Mouse (Mus musculus): ENCODE measurements around the gene Paf1. TPM values are rescaled to one million over a fixed set of nuclear protein-coding genes. Genes with fewer than 3 reads are reported as not detected.
"Not testable (repeated sequence)": the region's sequence is repeated elsewhere in the genome, so short reads cannot be mapped to it uniquely, and the experiment has no call there.

Paf1 gene
- polyA plus RNA-seq, 1 experiment from 2014 or later = 60.2 TPM

- H3K9me3 ChIP-seq (replicated peaks; ENCODE audit: low read length) = no peaks in the 10 kb centered on the region
- DNase-seq (ENCODE audit: low spot score) (no peak), ATAC-seq (replicated peaks; ENCODE audit: low FRiP score, low read depth) (no peak)
- TF ChIP-seq CTCF (IDR thresholded peaks at IDR 0.05; ENCODE audit: low read depth) = no peak
- no peak overlapping the region for H3K4me2 ChIP-seq (ENCODE audit: low read length)
- no peak overlapping the region for H3K9ac ChIP-seq (ENCODE audit: low read depth, low read length)
- no peak overlapping the region for H3K27ac ChIP-seq
- WGBS = 91% methylated on average over 9 of the region's 9 CpGs
- no peak overlapping the region for H3K4me3 ChIP-seq (replicated peaks; ENCODE audit: low read depth, low read length)
- H3K36me3 ChIP-seq (ENCODE audit: insufficient read depth, low read length) = peaks cover 19% of the 10 kb centered on the region; the same call in 1 of the 2 replicates
- peaks cover 29% of the 10 kb centered on the region for H3K4me1 ChIP-seq (replicated peaks; ENCODE audit: insufficient read depth, low read length)
- no peaks in the 10 kb centered on the region for H3K27me3 ChIP-seq (ENCODE audit: insufficient read depth, low read length)
These were observed 7.6 kb upstream of the Paf1 start for GRCm38 (mm10) chr7:28385196-28385595.

GRCm38 (mm10) chr7:28386007-28386406, 6.7 kb upstream of the Paf1 start:
- Histone ChIP-seq H3K4me3 (replicated peaks; ENCODE audit: low read depth, low read length) (no peak overlapping the region), H3K27me3 (ENCODE audit: insufficient read depth, low read length) (no peaks in the 10 kb centered on the region), H3K4me1 (replicated peaks; ENCODE audit: insufficient read depth, low read length) (peaks cover 21% of the 10 kb centered on the region), H3K36me3 (ENCODE audit: insufficient read depth, low read length) (peaks cover 19% of the 10 kb centered on the region; the same call in 1 of the 2 replicates), H3K9me3 (replicated peaks; ENCODE audit: low read length) (no peaks in the 10 kb centered on the region), H3K4me2 (ENCODE audit: low read length) (no peak overlapping the region), H3K27ac (0 out of 2 replicates have a peak overlapping the region, but pooled peaks have one; percentile 10), H3K9ac (ENCODE audit: low read depth, low read length) (no peak overlapping the region)
- no peak for TF ChIP-seq CTCF (IDR thresholded peaks at IDR 0.05; ENCODE audit: low read depth)
- ATAC-seq (replicated peaks; ENCODE audit: low FRiP score, low read depth) = no peak
- DNase-seq (ENCODE audit: low spot score) = no peak
- 79% methylated on average over 7 of the region's 7 CpGs for WGBS

- 0 out of 2 replicates have a peak overlapping the region, but pooled peaks have one; percentile 10 for H3K27ac ChIP-seq
- H3K4me2 ChIP-seq (ENCODE audit: low read length) = no peak overlapping the region
- 3% methylated on average over 4 of the region's 4 CpGs for WGBS
- ATAC-seq (replicated peaks; ENCODE audit: low FRiP score, low read depth) (peak; percentile 38), DNase-seq (ENCODE audit: low spot score) (peak; percentile 94)
- H3K27me3 ChIP-seq (ENCODE audit: insufficient read depth, low read length) = no peaks in the 10 kb centered on the region
- H3K4me3 ChIP-seq (replicated peaks; ENCODE audit: low read depth, low read length) = no peak overlapping the region
- H3K36me3 ChIP-seq (ENCODE audit: insufficient read depth, low read length) = peaks cover 19% of the 10 kb centered on the region; the same call in 1 of the 2 replicates
- H3K9ac ChIP-seq (ENCODE audit: low read depth, low read length) = no peak overlapping the region
- peaks cover 18% of the 10 kb centered on the region for H3K4me1 ChIP-seq (replicated peaks; ENCODE audit: insufficient read depth, low read length)
- TF ChIP-seq CTCF (IDR thresholded peaks at IDR 0.05; ENCODE audit: low read depth) = peak; percentile 92
- no peaks in the 10 kb centered on the region for H3K9me3 ChIP-seq (replicated peaks; ENCODE audit: low read length)
These were observed 6.3 kb upstream of the Paf1 start for GRCm38 (mm10) chr7:28386462-28386861.

GRCm38 (mm10) chr7:28386877-28387276, 5.9 kb upstream of the Paf1 start:
- H3K9me3 ChIP-seq (replicated peaks; ENCODE audit: low read length); DNase-seq (ENCODE audit: low spot score); H3K27me3 ChIP-seq (ENCODE audit: insufficient read depth, low read length); H3K9ac ChIP-seq (ENCODE audit: low read depth, low read length); H3K27ac ChIP-seq; H3K4me3 ChIP-seq (replicated peaks; ENCODE audit: low read depth, low read length); H3K4me2 ChIP-seq (ENCODE audit: low read length): not testable (repeated sequence)
- 74% methylated on average over 6 of the region's 6 CpGs for WGBS
- peak; percentile 4; the same call in 1 of the 2 replicates for ATAC-seq (replicated peaks; ENCODE audit: low FRiP score, low read depth)
- Histone ChIP-seq H3K4me1 (replicated peaks; ENCODE audit: insufficient read depth, low read length) (peaks cover 19% of the 10 kb centered on the region), H3K36me3 (ENCODE audit: insufficient read depth, low read length) (peaks cover 19% of the 10 kb centered on the region; the same call in 1 of the 2 replicates)

- not testable (repeated sequence) for H3K27ac ChIP-seq; ATAC-seq (replicated peaks; ENCODE audit: low FRiP score, low read depth); H3K4me3 ChIP-seq (replicated peaks; ENCODE audit: low read depth, low read length); H3K9me3 ChIP-seq (replicated peaks; ENCODE audit: low read length); DNase-seq (ENCODE audit: low spot score); H3K4me2 ChIP-seq (ENCODE audit: low read length); H3K27me3 ChIP-seq (ENCODE audit: insufficient read depth, low read length); H3K9ac ChIP-seq (ENCODE audit: low read depth, low read length)
- Histone ChIP-seq H3K36me3 (ENCODE audit: insufficient read depth, low read length) (peaks cover 19% of the 10 kb centered on the region; the same call in 1 of the 2 replicates), H3K4me1 (replicated peaks; ENCODE audit: insufficient read depth, low read length) (peaks cover 18% of the 10 kb centered on the region)
- 85% methylated on average over 7 of the region's 7 CpGs for WGBS
These were observed 5.4 kb upstream of the Paf1 start for GRCm38 (mm10) chr7:28387384-28387783.

GRCm38 (mm10) chr7:28390331-28390730, 2.4 kb upstream of the Paf1 start:
- H3K27me3 ChIP-seq (ENCODE audit: insufficient read depth, low read length) = no peaks in the 10 kb centered on the region
- H3K36me3 ChIP-seq (ENCODE audit: insufficient read depth, low read length) = peaks cover 22% of the 10 kb centered on the region; the same call in 1 of the 2 replicates
- DNase-seq (ENCODE audit: low spot score) (no peak), ATAC-seq (replicated peaks; ENCODE audit: low FRiP score, low read depth) (no peak)
- H3K9me3 ChIP-seq (replicated peaks; ENCODE audit: low read length) = no peaks in the 10 kb centered on the region
- no peak overlapping the region for H3K4me2 ChIP-seq (ENCODE audit: low read length)
- H3K4me3 ChIP-seq (replicated peaks; ENCODE audit: low read depth, low read length) = no peak overlapping the region
- H3K4me1 ChIP-seq (replicated peaks; ENCODE audit: insufficient read depth, low read length) = 0 out of 2 replicates have a peak, but pooled peaks cover 6% of the 10 kb centered on the region
- whole genome bisulfite sequencing = 96% methylated on average over 3 of the region's 3 CpGs
- H3K9ac ChIP-seq (ENCODE audit: low read depth, low read length) = no peak overlapping the region
- H3K27ac ChIP-seq = no peak overlapping the region
- no peak for TF ChIP-seq CTCF (IDR thresholded peaks at IDR 0.05; ENCODE audit: low read depth)
